8 mouse cellular contexts compared by ENCODE assay signal in genomic region chr2:17861765-17862495, GRCm38 (mm10).
DNase-seq lines count a peak whose midpoint lies in the region; ATAC-seq and TF ChIP-seq lines count a peak whose summit lies in the region.

No protein-coding gene starts in this region.

- H3K27me3 ChIP-seq in lung, embryonic 14.5 days (ENCODE audit: insufficient read depth, low read length), result no peaks in the 10 kb centered on the region
- no peaks in the 10 kb centered on the region for H3K27me3 ChIP-seq in embryonic facial prominence, embryonic 14.5 days (replicated peaks; ENCODE audit: control insufficient read depth, insufficient read depth, low read length)
- no peaks in the 10 kb centered on the region for H3K27me3 ChIP-seq in limb, embryonic 11.5 days (ENCODE audit: control insufficient read depth, insufficient read depth, low read length)
- no peaks in the 10 kb centered on the region for H3K27me3 ChIP-seq in stomach, embryonic 14.5 days (ENCODE audit: control insufficient read depth, insufficient read depth, low read length)

- H3K36me3 ChIP-seq in lung, embryonic 14.5 days (ENCODE audit: insufficient read depth), result no peaks in the 10 kb centered on the region
- no peaks in the 10 kb centered on the region for H3K36me3 ChIP-seq in embryonic facial prominence, embryonic 14.5 days (ENCODE audit: control insufficient read depth, insufficient read depth, low read length)
- H3K36me3 ChIP-seq in limb, embryonic 11.5 days (ENCODE audit: control insufficient read depth, insufficient read depth, low read length), result no peaks in the 10 kb centered on the region
- H3K36me3 ChIP-seq in stomach, embryonic 14.5 days (ENCODE audit: control insufficient read depth, insufficient read depth, low read length), result no peaks in the 10 kb centered on the region

- DNase-seq in lung, embryonic 14.5 days, result peak; percentile 53
- DNase-seq in lung, postnatal 14 days, result no peak
- peak; percentile 61 for DNase-seq in embryonic facial prominence, embryonic 14.5 days (ENCODE audit: low spot score)
- peak; percentile 61 for DNase-seq in limb, embryonic 11.5 days (ENCODE audit: low spot score)
- no peak for DNase-seq in natural killer cell, adult 2 months (ENCODE audit: low spot score in 2 of 2)
- DNase-seq in spleen, adult 18-20 months, result no peak
- DNase-seq in kidney, postnatal 25 days, result no peak

- no peak overlapping the region for H3K9ac ChIP-seq in lung, embryonic 14.5 days
- no peak overlapping the region for H3K9ac ChIP-seq in embryonic facial prominence, embryonic 14.5 days (ENCODE audit: low read depth, low read length)
- no peak overlapping the region for H3K9ac ChIP-seq in limb, embryonic 11.5 days (ENCODE audit: low read length)
- no peak overlapping the region for H3K9ac ChIP-seq in stomach, embryonic 14.5 days (replicated peaks; ENCODE audit: low read depth, low read length)

- peak; percentile 45; the same call in 1 of the 2 replicates for ATAC-seq in lung, embryonic 14.5 days (ENCODE audit: insufficient read depth)
- ATAC-seq in embryonic facial prominence, embryonic 14.5 days (ENCODE audit: low read depth), result peak; percentile 50; the same call in 1 of the 2 replicates
- ATAC-seq in limb, embryonic 11.5 days (ENCODE audit: insufficient number of reproducible peaks, low FRiP score, low TSS enrichment, low read depth), result peak; percentile 46; the same call in 1 of the 2 replicates
- no peak for ATAC-seq in stomach, embryonic 14.5 days (ENCODE audit: insufficient number of reproducible peaks, insufficient read depth, low FRiP score, low read depth)

- 14% methylated on average over 10 of the region's 10 CpGs for WGBS in lung, embryonic 14.5 days
- WGBS in embryonic facial prominence, embryonic 14.5 days, result 8% methylated on average over 10 of the region's 10 CpGs
- WGBS in limb, embryonic 11.5 days, result 5% methylated on average over 10 of the region's 10 CpGs
- 14% methylated on average over 10 of the region's 10 CpGs for WGBS in stomach, embryonic 14.5 days

- H3K27ac ChIP-seq in lung, embryonic 14.5 days (ENCODE audit: low read depth), result no peak overlapping the region
- H3K27ac ChIP-seq in embryonic facial prominence, embryonic 14.5 days (replicated peaks; ENCODE audit: low read depth, low read length), result no peak overlapping the region
- H3K27ac ChIP-seq in limb, embryonic 11.5 days (replicated peaks; ENCODE audit: low read depth, low read length), result no peak overlapping the region; the same call in 1 of the 2 replicates
- no peak overlapping the region for H3K27ac ChIP-seq in stomach, embryonic 14.5 days (ENCODE audit: low read length)

- peak overlapping the region; percentile 41 for H3K4me2 ChIP-seq in lung, embryonic 14.5 days
- H3K4me2 ChIP-seq in embryonic facial prominence, embryonic 14.5 days (ENCODE audit: low read depth, low read length), result peak overlapping the region; percentile 35
- peak overlapping the region; percentile 26; the same call in 1 of the 2 replicates for H3K4me2 ChIP-seq in limb, embryonic 11.5 days (ENCODE audit: low read depth, severe bottlenecking)
- 0 out of 2 replicates have a peak overlapping the region, but pooled peaks have one; percentile 14 for H3K4me2 ChIP-seq in stomach, embryonic 14.5 days (replicated peaks; ENCODE audit: low read depth, low read length)

- peaks cover 12% of the 10 kb centered on the region; the same call in 1 of the 2 replicates for H3K4me1 ChIP-seq in lung, embryonic 14.5 days (ENCODE audit: insufficient read depth)
- peaks cover 14% of the 10 kb centered on the region; the same call in 1 of the 2 replicates for H3K4me1 ChIP-seq in embryonic facial prominence, embryonic 14.5 days (ENCODE audit: control insufficient read depth, insufficient read depth, low read length)
- peaks cover 6% of the 10 kb centered on the region; the same call in 1 of the 2 replicates for H3K4me1 ChIP-seq in limb, embryonic 11.5 days (ENCODE audit: control insufficient read depth, insufficient read depth, low read length)
- peaks cover 5% of the 10 kb centered on the region; the same call in 1 of the 2 replicates for H3K4me1 ChIP-seq in stomach, embryonic 14.5 days (ENCODE audit: control insufficient read depth, insufficient read depth, low read length)

- no peak overlapping the region for H3K4me3 ChIP-seq in lung, embryonic 14.5 days (ENCODE audit: low read depth, low read length)
- peak overlapping the region; percentile 6; the same call in 1 of the 2 replicates for H3K4me3 ChIP-seq in embryonic facial prominence, embryonic 14.5 days (ENCODE audit: low read depth, low read length)
- H3K4me3 ChIP-seq in limb, embryonic 11.5 days (ENCODE audit: low read depth, low read length), result 0 out of 2 replicates have a peak overlapping the region, but pooled peaks have one; percentile 2
- no peak overlapping the region for H3K4me3 ChIP-seq in stomach, embryonic 14.5 days (ENCODE audit: low read depth, low read length)

- H3K9me3 ChIP-seq in lung, embryonic 14.5 days (ENCODE audit: low read depth, low read length), result no peaks in the 10 kb centered on the region
- no peaks in the 10 kb centered on the region for H3K9me3 ChIP-seq in embryonic facial prominence, embryonic 14.5 days (ENCODE audit: control insufficient read depth, low read length)
- no peaks in the 10 kb centered on the region for H3K9me3 ChIP-seq in limb, embryonic 11.5 days (ENCODE audit: control insufficient read depth, low read length)
- H3K9me3 ChIP-seq in stomach, embryonic 14.5 days (ENCODE audit: control insufficient read depth, low read depth, low read length), result no peaks in the 10 kb centered on the region

- TF ChIP-seq CTCF in lung, embryonic 14.5 days (IDR thresholded peaks at IDR 0.05; ENCODE audit: low read depth), result no peak

Comparison
In these comparisons a context has a peak if more than half of its experiments do, and no peak if none do; other contexts are left out.
1. DNase-seq: peak in lung, embryonic 14.5 days (single experiment), embryonic facial prominence, embryonic 14.5 days (single experiment) and limb, embryonic 11.5 days (single experiment); none in lung, postnatal 14 days (single experiment), natural killer cell, adult 2 months (0 of 2), spleen, adult 18-20 months (0 of 2) and kidney, postnatal 25 days (0 of 2).
2. H3K4me3 ChIP-seq: peak in embryonic facial prominence, embryonic 14.5 days (single experiment) and limb, embryonic 11.5 days (single experiment); none in lung, embryonic 14.5 days (single experiment) and stomach, embryonic 14.5 days (single experiment).
3. Peak in every context shown above with its lines, with median percentiles within 50 percentile points of each other: H3K4me2 ChIP-seq.